In genomic region chr16:40866733-40867132, GRCm38 (mm10) we compare ENCODE assay signal across 28 mouse cellular contexts.
"Had no signal": no experiment of that assay in that cellular context is flagged by ENCODE, and none has a peak within 500 bp of the region (broad histone marks: within the 10 kb centered on the region; RNA-seq: fewer than 3 reads in every experiment).

No protein-coding gene starts in this region.

- H3K27ac ChIP-seq: embryonic facial prominence, embryonic 10.5 days; embryonic facial prominence, embryonic 12.5 days; embryonic facial prominence, embryonic 13.5 days; embryonic facial prominence, embryonic 15.5 days; forebrain, embryonic 10.5 days; forebrain, embryonic 12.5 days; forebrain, embryonic 13.5 days; forebrain, embryonic 15.5 days; gastrocnemius, adult 2 months; heart, adult 2 months; heart, embryonic 10.5 days had no signal

- DNase-seq: cerebellum, adult 9-10 months; cerebellum, adult 9-11 months; cerebellum, postnatal 10 days; cerebellum, postnatal 14 days; cerebellum, postnatal 25 days; cerebellum, postnatal 36 days; embryo, embryonic 11 days; forebrain, postnatal 0 days; gastrocnemius, adult 2 months; gastrocnemius, postnatal 10 days; gastrocnemius, postnatal 25 days; gastrocnemius, postnatal 36 days; heart, adult 11 months; heart, adult 18-20 months; heart, adult 2 months had no signal

- H3K9ac ChIP-seq: embryonic facial prominence, embryonic 12.5 days; embryonic facial prominence, embryonic 13.5 days; embryonic facial prominence, embryonic 15.5 days; forebrain, embryonic 12.5 days; forebrain, embryonic 13.5 days; forebrain, embryonic 15.5 days; forebrain, postnatal 0 days had no signal

- H3K4me3 ChIP-seq: embryonic facial prominence, embryonic 10.5 days; embryonic facial prominence, embryonic 12.5 days; embryonic facial prominence, embryonic 13.5 days; embryonic facial prominence, embryonic 15.5 days; erythroblast, embryonic 14.5 days; forebrain, embryonic 10.5 days; forebrain, embryonic 12.5 days; forebrain, embryonic 13.5 days; forebrain, embryonic 15.5 days; gastrocnemius, adult 2 months; heart, adult 2 months; heart, embryonic 10.5 days had no signal

- H3K4me2 ChIP-seq: embryonic facial prominence, embryonic 12.5 days; embryonic facial prominence, embryonic 13.5 days; embryonic facial prominence, embryonic 15.5 days; forebrain, embryonic 12.5 days; forebrain, embryonic 13.5 days; forebrain, embryonic 15.5 days; heart, embryonic 11.5 days had no signal

- H3K27me3 ChIP-seq: embryonic facial prominence, embryonic 12.5 days; embryonic facial prominence, embryonic 13.5 days; embryonic facial prominence, embryonic 15.5 days; forebrain, embryonic 12.5 days; forebrain, embryonic 13.5 days; forebrain, embryonic 15.5 days had no signal

- H3K9me3 ChIP-seq: embryonic facial prominence, embryonic 10.5 days; embryonic facial prominence, embryonic 12.5 days; embryonic facial prominence, embryonic 13.5 days; embryonic facial prominence, embryonic 15.5 days; forebrain, embryonic 10.5 days; forebrain, embryonic 12.5 days; forebrain, embryonic 13.5 days; forebrain, embryonic 15.5 days; heart, embryonic 10.5 days had no signal

- H3K36me3 ChIP-seq: embryonic facial prominence, embryonic 10.5 days; embryonic facial prominence, embryonic 12.5 days; embryonic facial prominence, embryonic 13.5 days; embryonic facial prominence, embryonic 15.5 days; forebrain, embryonic 10.5 days; forebrain, embryonic 12.5 days; forebrain, embryonic 15.5 days; heart, embryonic 10.5 days had no signal

- H3K4me1 ChIP-seq: embryonic facial prominence, embryonic 10.5 days; embryonic facial prominence, embryonic 12.5 days; embryonic facial prominence, embryonic 13.5 days; embryonic facial prominence, embryonic 15.5 days; forebrain, embryonic 10.5 days; forebrain, embryonic 12.5 days; forebrain, embryonic 13.5 days; forebrain, embryonic 15.5 days; heart, embryonic 10.5 days had no signal

- ATAC-seq: forebrain, embryonic 13.5 days; forebrain, embryonic 14.5 days; forebrain, embryonic 15.5 days; forebrain, embryonic 16.5 days; forebrain, postnatal 0 days had no signal
